Mouse (Mus musculus): ENCODE results near the gene Gtsf1.

- TF ChIP-seq CTCF (IDR thresholded peaks at IDR 0.05; ENCODE audit: borderline replicate concordance, insufficient read depth, low read depth, low read length) (no peak), POLR2A (IDR thresholded peaks at IDR 0.05; ENCODE audit: borderline replicate concordance, insufficient read depth, low read length) (no peak)
These were observed 71.8 kb downstream of the Gtsf1 start for GRCm38 (mm10) chr15:103358278-103359121.
